Mouse (Mus musculus) lung, postnatal 0 days (tissue): ENCODE data around the gene Ndel1.

Experiments used
- CTCF ChIP-seq: IDR thresholded peaks from 2 replicates; pipeline ENCODE4 v1.5.1; 2016; ENCODE audit warnings: antibody characterized with exemption, mild to moderate bottlenecking
- EP300 ChIP-seq: IDR thresholded peaks from 2 replicates; pipeline ENCODE4 v1.6.1; 2016; ENCODE audit warnings: antibody characterized with exemption, mild to moderate bottlenecking, control low read depth

- no peak for TF ChIP-seq CTCF
- no peak for TF ChIP-seq EP300
Observed at GRCm38 (mm10) chr11:68787222-68787621, 84.4 kb downstream of the Ndel1 start.
